Mouse (Mus musculus): ENCODE measurements at regions not wholly inside any gene's neighbourhood (a gene's known extent, or its start where the extent isn't known, plus 50 kb on each side); places are given as distances from the start of the nearest gene placed in this dataset.
A peak's percentile ranks its signal among the peaks of the same experiment; 100 is the strongest.

GRCm38 (mm10) chr1:152167716-152168115 is 77.8 kb upstream of the 1700025G04Rik start:
- peak; percentile 56 for DNase-seq (ENCODE audit: low read depth, low spot score)

GRCm38 (mm10) chr1:152165490-152165905 is 75.6 kb upstream of the 1700025G04Rik start:
- DNase-seq (ENCODE audit: low read depth, low spot score), result no peak

GRCm38 (mm10) chr1:152164843-152165489 is 75.0 kb upstream of the 1700025G04Rik start:
- DNase-seq (ENCODE audit: low read depth, low spot score), result no peak

GRCm38 (mm10) chr1:152164212-152164611 is 74.3 kb upstream of the 1700025G04Rik start:
- DNase-seq (ENCODE audit: low read depth, low spot score), result no peak

- no peak for DNase-seq (ENCODE audit: low read depth, low spot score)
These were observed 62.5 kb upstream of the 1700025G04Rik start for GRCm38 (mm10) chr1:152152474-152152873.

DNA sequence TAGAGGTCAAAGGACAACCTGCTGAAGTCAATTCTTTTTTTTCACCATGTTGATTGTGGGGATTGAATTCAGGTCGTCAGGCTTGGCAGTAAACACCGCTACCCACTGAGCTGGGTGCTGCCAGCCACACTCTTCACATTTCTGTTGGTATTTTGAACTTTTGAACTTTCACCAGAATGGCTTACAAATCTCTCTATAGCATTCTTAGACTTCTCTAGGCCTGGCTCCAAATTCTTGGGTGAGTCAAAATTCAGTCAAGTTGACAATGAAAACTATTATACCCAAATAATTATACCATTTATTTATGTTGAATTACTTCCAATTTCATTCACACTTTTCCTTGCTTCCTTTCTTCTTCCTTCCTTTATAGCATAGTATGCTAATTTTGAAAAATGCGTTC is 58.8 kb upstream of the 1700025G04Rik start:
- no peak for DNase-seq (ENCODE audit: low read depth, low spot score)

DNA sequence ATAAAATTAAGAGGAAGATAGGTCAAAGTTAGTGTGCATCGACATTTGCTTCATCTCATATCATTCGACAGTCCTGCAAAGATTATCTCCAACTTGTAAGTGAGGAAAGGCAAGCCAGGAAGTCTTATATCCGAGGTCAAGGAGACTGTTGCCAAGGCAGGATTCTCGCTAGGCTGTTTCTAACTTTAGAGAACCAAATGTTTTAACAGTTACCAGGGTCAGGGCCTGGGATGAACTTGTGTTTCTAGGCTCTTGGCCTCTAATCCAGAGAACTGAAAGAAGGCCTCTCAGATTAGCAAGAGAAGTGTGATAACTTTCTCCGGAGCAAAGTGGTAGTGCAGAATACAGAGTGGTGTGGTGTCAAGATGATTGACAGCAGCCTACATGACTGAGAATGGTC is 50.2 kb upstream of the 1700025G04Rik start:
- peak; percentile 62 for DNase-seq (ENCODE audit: low read depth, low spot score)
